Mouse (Mus musculus) liver, embryonic 14.5 days (tissue): ENCODE measurements at regions not wholly inside any gene's neighbourhood (a gene's known extent, or its start where the extent isn't known, plus 50 kb on each side); places are given as distances from the start of the nearest gene placed in this dataset.

Experiments used
- ATAC-seq: fragments of 200-750 bp; cut with Nextera tagmentation; 2 replicates; pipeline ENCODE4 v1.8.0; 2017; ENCODE audit warnings: moderate number of reproducible peaks, mild to moderate bottlenecking, moderate library complexity; ENCODE audit not compliant: insufficient read depth
- DNase-seq, 3 experiments: peaks; one replicate each; pipeline ENCODE4 v3.0.0-alpha.2; 2012 to 2013; ENCODE audit warnings: low read depth in 3 of 3, low spot score in 3 of 3
- H3K27ac ChIP-seq: fragments of 300-500 bp; sonication (generic); 2 replicates; pipeline ENCODE4 v1.5.1; 2014; ENCODE audit warnings: moderate library complexity, mild to moderate bottlenecking, control low read depth, inconsistent platforms
- H3K27me3 ChIP-seq: fragments of 300-500 bp; sonication (generic); 2 replicates; pipeline ENCODE4 v1.6.1; 2014; ENCODE audit warnings: mild to moderate bottlenecking, low read length, moderate library complexity; ENCODE audit not compliant: control insufficient read depth, insufficient read depth
- H3K36me3 ChIP-seq: fragments of 300-500 bp; sonication (generic); replicated peaks from 2 replicates; pipeline ENCODE4 v1.6.1; 2014; ENCODE audit warnings: low read depth; ENCODE audit not compliant: control insufficient read depth, insufficient read depth
- H3K4me1 ChIP-seq, 2 experiments: fragments of 200-500 bp in 1 of 2; fragments of 300-500 bp in 1 of 2; sonication (generic) in 1 of 2; replicated peaks; 2 replicates each; pipeline ENCODE4 v1.6.1; 2012 to 2014; ENCODE audit warnings: antibody characterized with exemption in 1 of 2, inconsistent platforms in 1 of 2, low read length in 1 of 2; ENCODE audit not compliant: control insufficient read depth in 2 of 2, insufficient read depth in 2 of 2
- H3K4me2 ChIP-seq: fragments of 300-500 bp; sonication (generic); 2 replicates; pipeline ENCODE4 v1.6.1; 2014; ENCODE audit warnings: low read depth, mild to moderate bottlenecking, control low read depth, moderate library complexity
- H3K4me3 ChIP-seq, 2 experiments: fragments of 200-500 bp in 1 of 2; fragments of 300-500 bp in 1 of 2; sonication (generic) in 1 of 2; 2 replicates each; pipeline ENCODE4 v1.5.1; 2012 to 2014; ENCODE audit warnings: low read depth in 2 of 2, low read length in 2 of 2, mild to moderate bottlenecking in 2 of 2, control low read depth in 1 of 2, inconsistent platforms in 1 of 2, moderate library complexity in 1 of 2; ENCODE audit not compliant: insufficient read depth in 1 of 2
- H3K9ac ChIP-seq: fragments of 300-500 bp; sonication (generic); replicated peaks from 2 replicates; pipeline ENCODE4 v1.6.1; 2014; ENCODE audit warnings: mild to moderate bottlenecking, control low read depth, moderate library complexity
- H3K9me3 ChIP-seq: fragments of 300-500 bp; sonication (generic); 2 replicates; pipeline ENCODE4 v1.6.1; 2016; ENCODE audit warnings: low read length, mixed read lengths; ENCODE audit not compliant: control insufficient read depth
- CTCF ChIP-seq: IDR thresholded peaks from 2 replicates; pipeline ENCODE4 v1.5.1; 2016; ENCODE audit warnings: antibody characterized with exemption, low read depth, control low read depth
- EP300 ChIP-seq: IDR thresholded peaks from 2 replicates; pipeline ENCODE4 v1.6.1; 2016; ENCODE audit warnings: antibody characterized with exemption, low read depth
- WGBS: fragments of 180-500 bp; shearing (Covaris S2); extraction: QIAGEN DNeasy Blood & Tissue Kit; methylation state at CpG from one replicate; pipeline ENCODE4 v1.1.7; 2014; ENCODE audit not compliant: insufficient replicate concordance; 5-methylcytosine and 5-hydroxymethylcytosine counted together

GRCm38 (mm10) chr12:77756021-77756420 is 438.0 kb upstream of the Gm6657 start:
- Histone ChIP-seq H3K9ac (no peak overlapping the region), H3K27me3 (no peaks in the 10 kb centered on the region), H3K9me3 (no peaks in the 10 kb centered on the region), H3K27ac (no peak overlapping the region), H3K4me2 (no peak overlapping the region), H3K4me1 (no peaks in the 10 kb centered on the region), H3K4me3 (no peak overlapping the region), H3K36me3 (no peaks in the 10 kb centered on the region)
- no peak for TF ChIP-seq CTCF
- no peak for TF ChIP-seq EP300
- ATAC-seq (no peak), DNase-seq (no peak)
- 47% methylated on average over 7 of the region's 7 CpGs for WGBS

GRCm38 (mm10) chr12:77760976-77761375 is 433.1 kb upstream of the Gm6657 start:
- ATAC-seq (no peak), DNase-seq (no peak)
- H3K27ac ChIP-seq, result no peak overlapping the region
- WGBS, result 54% methylated on average over 3 of the region's 3 CpGs
- no peaks in the 10 kb centered on the region for H3K9me3 ChIP-seq
- H3K27me3 ChIP-seq, result no peaks in the 10 kb centered on the region
- no peak overlapping the region for H3K4me3 ChIP-seq
- TF ChIP-seq CTCF (no peak), EP300 (no peak)
- no peak overlapping the region for H3K4me2 ChIP-seq
- no peaks in the 10 kb centered on the region for H3K36me3 ChIP-seq
- no peaks in the 10 kb centered on the region for H3K4me1 ChIP-seq
- H3K9ac ChIP-seq, result no peak overlapping the region

- DNase-seq (no peak), ATAC-seq (no peak)
- WGBS, result 73% methylated on average over 6 of the region's 6 CpGs
- H3K27me3 ChIP-seq, result no peaks in the 10 kb centered on the region
- H3K27ac ChIP-seq, result no peak overlapping the region
- no peaks in the 10 kb centered on the region for H3K4me1 ChIP-seq
- H3K4me2 ChIP-seq, result no peak overlapping the region
- no peaks in the 10 kb centered on the region for H3K36me3 ChIP-seq
- H3K9me3 ChIP-seq, result no peaks in the 10 kb centered on the region
- no peak overlapping the region for H3K9ac ChIP-seq
- TF ChIP-seq CTCF, result no peak
- TF ChIP-seq EP300, result no peak
- no peak overlapping the region for H3K4me3 ChIP-seq
These were observed 418.0 kb upstream of the Gm6657 start for GRCm38 (mm10) chr12:77776011-77776546.

- WGBS, result 60% methylated on average over 8 of the region's 8 CpGs
- no peak overlapping the region for H3K27ac ChIP-seq
- H3K4me1 ChIP-seq, result no peaks in the 10 kb centered on the region
- ATAC-seq, result no peak
- no peaks in the 10 kb centered on the region for H3K36me3 ChIP-seq
- H3K9me3 ChIP-seq, result no peaks in the 10 kb centered on the region
- H3K9ac ChIP-seq, result no peak overlapping the region
- H3K27me3 ChIP-seq, result no peaks in the 10 kb centered on the region
- DNase-seq, result no peak
- no peak overlapping the region for H3K4me3 ChIP-seq
- no peak for TF ChIP-seq EP300
- no peak overlapping the region for H3K4me2 ChIP-seq
These were observed 417.3 kb upstream of the Gm6657 start for GRCm38 (mm10) chr12:77776755-77777154.

- WGBS, result 37% methylated on average over 20 of the region's 20 CpGs
- Histone ChIP-seq H3K9me3 (no peaks in the 10 kb centered on the region), H3K4me2 (peak overlapping the region; percentile 41; the same call in 1 of the 2 replicates), H3K4me3 (no peak overlapping the region), H3K27me3 (no peaks in the 10 kb centered on the region), H3K36me3 (no peaks in the 10 kb centered on the region), H3K4me1 (no peaks in the 10 kb centered on the region), H3K9ac (no peak overlapping the region), H3K27ac (no peak overlapping the region)
- peak; percentile 3 to 13 (median 7) for DNase-seq
- TF ChIP-seq CTCF (peak; percentile 92), EP300 (no peak)
- no peak for ATAC-seq
These were observed 412.9 kb upstream of the Gm6657 start for GRCm38 (mm10) chr12:77780885-77781698.
